Mouse (Mus musculus): Measurements from ENCODE around the gene Tap1.
A peak's percentile ranks its signal among the peaks of the same experiment; 100 is the strongest.

Gene Tap1

DNA sequence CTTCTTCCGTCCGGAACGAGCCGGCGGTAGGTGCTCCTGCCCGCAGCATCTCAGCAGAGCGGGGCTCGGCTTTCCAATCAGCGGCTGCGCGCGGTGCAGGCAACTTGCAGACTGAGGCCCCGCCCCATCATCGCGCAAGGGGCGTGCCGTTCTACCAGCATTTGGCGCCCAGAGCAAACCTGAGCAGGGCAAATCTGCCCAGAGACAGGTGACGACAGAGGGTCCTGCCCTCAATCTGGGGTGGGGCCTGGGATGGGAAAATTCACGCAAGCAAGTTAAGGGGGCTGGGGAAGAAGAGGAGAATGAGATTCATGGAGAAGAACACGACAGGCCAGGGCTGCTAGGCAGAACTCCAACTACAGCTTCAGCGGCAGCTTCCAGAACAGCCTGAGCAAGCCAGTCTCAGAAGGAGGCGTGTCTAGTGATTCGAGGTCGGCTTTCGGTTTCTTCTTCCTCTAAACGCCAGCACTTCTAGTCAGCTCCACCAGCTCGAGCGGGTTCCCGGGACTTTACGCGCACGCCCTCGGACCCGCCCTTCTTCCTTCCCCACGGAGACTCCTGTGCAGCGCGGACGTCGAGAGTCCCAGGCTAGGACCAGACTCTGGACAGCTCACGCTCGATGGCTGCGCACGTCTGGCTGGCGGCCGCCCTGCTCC is at the start of gene Tap1, which contains the start of gene Psmb9:
Gene Tap1 (plus strand): TSS at position 293 of the 656 bp plus-strand sequence.
Gene Psmb9 (minus strand): TSS at position 504 of the 656 bp plus-strand sequence.
- DNase-seq (ENCODE audit: low read depth, low spot score) = peak; percentile 98

DNA sequence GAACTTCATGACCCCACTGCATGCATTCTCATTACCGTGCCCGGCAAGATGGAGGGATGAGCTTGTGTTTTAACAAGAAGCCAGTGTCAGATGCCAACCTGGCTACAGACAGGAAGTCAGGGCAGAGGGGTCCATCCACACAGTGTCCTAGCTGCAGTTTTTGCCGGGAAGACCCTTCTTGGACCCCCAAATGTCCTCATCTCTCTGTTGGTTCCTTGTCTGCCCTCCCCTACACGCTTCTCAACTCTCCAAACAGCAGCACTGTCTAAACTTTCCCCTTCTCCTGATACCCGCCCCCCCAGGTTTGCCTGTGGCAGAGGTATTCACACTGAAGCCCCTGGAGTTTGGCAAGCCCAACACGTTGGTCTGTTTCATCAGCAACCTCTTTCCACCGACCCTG is 49.8 kb upstream of the Tap1 start:
- DNase-seq (ENCODE audit: low read depth, low spot score) = no peak

DNA sequence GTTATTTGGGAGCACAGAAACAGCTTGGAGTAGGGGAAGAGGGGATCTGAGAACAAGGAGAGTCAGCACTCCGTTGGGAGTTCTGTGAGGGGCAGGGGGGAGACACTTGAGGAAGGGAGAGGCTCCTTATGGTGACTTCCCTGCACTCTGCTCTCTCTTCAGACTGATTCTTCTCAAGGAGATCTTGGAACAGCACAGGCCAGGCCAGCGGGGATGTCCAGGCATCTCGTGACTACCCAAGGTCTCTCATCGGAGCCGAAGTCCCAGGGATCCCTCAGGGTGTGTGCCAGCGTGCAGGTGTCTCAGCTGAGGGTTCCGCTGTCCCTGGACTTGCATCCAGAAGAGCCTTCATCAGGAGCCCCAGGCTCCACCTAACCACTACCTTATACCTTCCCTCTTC is 48.7 kb upstream of the Tap1 start:
- no peak for DNase-seq (ENCODE audit: low read depth, low spot score)

DNA sequence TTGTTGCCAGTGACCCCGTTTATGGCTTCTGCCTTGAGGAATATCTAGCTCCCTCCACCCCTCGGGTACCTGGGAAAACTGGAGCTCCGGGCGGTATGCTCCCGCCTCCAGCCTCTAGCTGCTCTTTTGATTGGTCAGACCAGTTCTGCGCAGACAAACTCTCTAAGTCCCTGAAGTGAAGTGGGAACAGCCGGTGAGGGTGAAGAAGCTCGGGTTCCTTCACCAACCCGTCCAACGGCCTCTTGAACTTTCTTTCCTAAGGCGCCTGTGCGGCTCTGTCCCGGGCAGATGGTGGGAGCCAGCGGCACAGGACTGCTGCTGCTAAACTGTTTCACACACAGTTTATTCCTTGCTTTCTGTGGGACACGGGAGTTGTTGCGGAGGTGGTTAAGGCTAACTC is 47.9 kb upstream of the Tap1 start:
- no peak for DNase-seq (ENCODE audit: low read depth, low spot score)

DNA sequence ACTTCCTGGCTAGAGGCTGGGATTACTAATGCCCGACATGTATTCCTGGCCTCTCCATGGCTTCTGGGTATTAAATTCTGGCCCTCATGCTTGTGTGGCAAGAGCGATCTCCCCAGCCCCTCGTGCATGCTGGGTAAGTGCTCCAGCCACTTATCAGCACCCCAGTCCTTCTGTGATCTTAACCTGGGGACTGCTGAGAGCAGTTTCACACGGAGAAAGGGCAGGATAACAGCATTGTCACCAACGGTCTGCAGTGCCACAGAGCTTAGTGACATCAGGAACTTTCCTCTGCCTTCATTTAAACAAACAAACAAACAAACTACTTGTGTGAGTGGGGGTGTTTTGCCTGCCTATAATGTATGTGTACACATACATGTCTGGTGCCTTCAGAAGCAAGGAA is 47.1 kb upstream of the Tap1 start:
- DNase-seq (ENCODE audit: low read depth, low spot score) = no peak

DNA sequence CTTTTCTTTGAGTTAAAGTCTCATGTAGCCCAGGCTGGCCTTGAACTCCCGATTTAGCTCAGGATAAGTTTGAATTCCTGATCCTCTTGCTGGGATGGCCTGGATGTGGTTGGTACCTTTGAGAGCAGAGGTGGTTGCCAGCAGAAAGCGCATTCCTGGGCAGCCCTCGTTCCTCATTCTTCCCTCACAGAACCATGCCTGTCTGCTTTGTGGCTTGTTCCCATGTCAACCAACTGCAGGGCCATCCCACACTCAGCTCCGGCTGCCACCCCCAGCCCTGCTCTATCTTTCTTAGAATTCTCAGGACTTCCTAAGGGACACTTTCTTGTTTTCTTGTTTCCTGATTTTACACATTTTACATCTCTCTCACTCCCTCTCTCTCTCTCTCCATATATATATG is 45.9 kb upstream of the Tap1 start:
- no peak for DNase-seq (ENCODE audit: low read depth, low spot score)

DNA sequence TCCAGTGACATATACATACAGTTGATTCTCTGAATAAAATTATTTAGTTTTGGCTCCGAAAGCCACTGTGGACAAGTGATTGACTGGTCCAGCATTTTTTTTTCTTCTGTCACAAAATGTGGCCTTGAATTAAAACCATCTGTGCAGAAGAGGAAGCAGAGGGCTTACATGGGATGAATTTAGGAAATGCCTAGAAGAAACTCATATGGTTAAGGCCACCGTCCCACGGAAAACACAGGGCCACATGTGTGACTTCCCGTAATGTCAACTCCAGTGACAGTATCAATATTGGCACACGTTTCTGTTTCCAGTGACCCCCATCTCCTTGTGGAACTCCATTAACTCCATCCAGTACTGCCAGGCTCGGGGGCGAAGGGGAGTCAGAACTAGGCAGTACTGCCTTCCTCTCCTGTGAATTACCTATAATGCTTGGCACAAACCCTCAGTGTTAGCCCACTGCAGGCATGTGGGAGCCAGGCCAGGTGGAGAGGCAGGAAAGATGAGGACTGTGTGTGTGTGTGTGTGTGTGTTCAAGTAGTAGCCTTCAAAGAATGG is 44.8 kb upstream of the Tap1 start:
- no peak for DNase-seq (ENCODE audit: low read depth, low spot score)

DNA sequence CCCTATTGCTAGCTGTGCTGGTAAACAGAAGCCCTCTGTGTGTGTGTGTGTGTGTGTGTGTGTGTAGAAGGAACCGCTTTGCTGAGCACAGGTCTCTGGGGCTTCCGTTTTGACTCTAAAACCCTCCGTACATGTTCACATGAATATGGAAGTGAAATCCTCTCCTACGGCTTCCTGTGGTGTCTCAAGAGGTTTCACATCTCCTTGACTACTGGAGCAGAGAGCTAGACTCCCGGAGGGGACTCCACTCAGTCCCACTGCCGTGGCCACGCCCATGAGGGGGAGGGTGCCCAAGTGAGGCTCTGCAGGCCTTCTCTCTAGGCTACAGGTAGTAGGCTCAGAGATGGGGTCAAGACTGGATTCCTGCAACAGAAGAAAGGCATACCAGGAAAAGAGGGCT is 44.3 kb upstream of the Tap1 start, which contains the start of gene H2-DMb2:
Gene H2-DMb2 (plus strand): TSS at position 275 of the 400 bp plus-strand sequence.
- peak; percentile 99 for DNase-seq (ENCODE audit: low read depth, low spot score)

DNA sequence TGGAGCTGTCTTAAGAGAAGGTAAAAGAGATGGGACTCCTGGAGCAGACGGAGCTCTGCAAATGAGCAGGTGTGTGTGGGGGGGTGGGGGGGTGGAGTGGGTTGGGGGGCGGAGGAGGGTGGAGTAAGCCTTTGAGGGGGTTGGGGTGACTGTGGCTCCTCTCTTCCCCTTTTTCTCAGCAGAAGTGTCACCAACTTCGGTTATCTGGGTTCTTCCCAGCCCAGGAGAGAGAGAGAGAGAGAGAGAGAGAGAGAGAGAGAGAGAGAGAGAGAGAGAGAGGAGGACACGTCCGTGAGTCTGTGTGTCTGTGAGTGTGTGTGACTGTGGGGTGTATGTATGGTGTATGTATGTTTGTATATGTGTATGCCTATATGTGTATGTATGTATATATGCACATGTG is 43.9 kb upstream of the Tap1 start:
- no peak for DNase-seq (ENCODE audit: low read depth, low spot score)

DNA sequence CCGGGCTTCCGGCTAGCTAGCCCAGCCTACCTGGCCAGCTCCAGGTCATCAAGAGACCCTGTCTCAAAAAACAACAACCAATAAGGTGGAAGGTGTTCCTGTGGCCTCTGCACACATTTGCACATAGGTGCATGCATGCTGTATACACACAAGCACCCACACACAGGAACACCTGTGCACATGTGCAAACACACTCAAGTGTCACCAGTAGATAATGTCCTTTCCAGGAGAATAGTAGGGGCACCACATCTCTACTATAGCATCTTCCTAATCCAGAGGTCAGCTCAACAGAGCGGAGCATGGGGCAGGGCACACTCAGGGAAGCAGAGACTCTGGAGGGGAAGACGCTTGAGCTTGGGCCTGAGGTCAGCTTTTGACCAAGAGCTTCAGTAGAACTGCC is 43.1 kb upstream of the Tap1 start:
- peak; percentile 58 for DNase-seq (ENCODE audit: low read depth, low spot score)

DNA sequence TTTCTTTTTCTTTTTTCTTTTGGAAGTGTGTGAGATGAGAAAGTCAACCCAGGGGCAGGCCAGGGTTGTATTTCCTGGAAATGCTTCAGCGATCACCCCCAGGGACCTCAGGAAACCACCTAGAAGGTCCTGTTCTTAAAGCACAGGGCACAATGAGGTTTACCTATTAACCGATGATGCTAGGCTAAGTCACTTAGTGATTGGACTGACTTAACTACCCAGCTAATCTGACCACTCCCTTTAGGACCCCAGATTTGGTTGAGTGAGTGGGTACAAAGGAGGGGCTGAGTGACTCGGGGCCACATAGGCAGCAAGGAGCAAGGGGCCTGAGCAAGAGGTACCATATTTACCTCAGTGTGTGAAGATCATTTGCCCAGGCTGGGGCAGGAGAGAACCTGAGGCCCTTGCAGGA is 42.4 kb upstream of the Tap1 start:
- peak; percentile 94 for DNase-seq (ENCODE audit: low read depth, low spot score)

DNA sequence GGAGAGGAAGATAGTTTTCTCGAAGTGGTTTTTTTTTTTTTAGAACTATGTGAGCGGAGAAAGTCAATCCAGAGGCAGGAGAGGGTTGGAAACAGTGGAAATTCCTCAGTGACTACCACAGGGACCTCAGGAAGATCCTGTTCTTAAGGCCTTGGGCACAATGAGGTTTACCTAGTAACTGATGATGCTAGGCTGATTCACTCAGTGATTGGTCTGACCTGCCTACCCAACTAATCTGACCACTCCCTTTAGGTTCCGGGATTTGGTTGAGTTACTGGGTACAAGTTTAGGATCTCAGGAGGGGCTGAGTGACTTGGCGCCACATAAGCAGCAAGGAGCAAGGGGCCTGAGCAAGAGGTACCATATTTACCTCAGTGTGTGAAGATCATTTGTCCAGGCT is 34.4 kb upstream of the Tap1 start, which contains the start of gene H2-DMb1:
Gene H2-DMb1 (plus strand): TSS at position 150 of the 400 bp plus-strand sequence.
- peak; percentile 68 for DNase-seq (ENCODE audit: low read depth, low spot score)

DNA sequence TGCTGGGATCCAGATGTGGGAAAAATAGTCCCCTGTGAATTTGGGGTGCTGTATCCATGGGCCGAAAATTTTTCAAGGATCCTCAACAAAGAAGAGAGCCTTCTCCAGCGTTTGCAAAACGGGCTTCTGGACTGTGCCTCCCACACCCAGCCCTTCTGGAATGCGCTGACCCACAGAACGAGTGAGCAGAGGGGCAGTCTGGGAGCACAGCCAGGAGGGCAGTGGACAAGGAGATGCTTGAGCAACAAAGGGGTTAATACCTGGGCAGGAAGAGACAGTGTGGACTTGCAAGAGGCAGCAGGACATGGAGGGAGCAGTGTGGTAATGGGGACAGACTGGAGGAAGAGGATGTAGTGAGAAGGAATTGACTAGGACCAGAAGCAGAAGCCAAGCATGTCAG is 31.8 kb upstream of the Tap1 start:
- DNase-seq (ENCODE audit: low read depth, low spot score) = no peak

DNA sequence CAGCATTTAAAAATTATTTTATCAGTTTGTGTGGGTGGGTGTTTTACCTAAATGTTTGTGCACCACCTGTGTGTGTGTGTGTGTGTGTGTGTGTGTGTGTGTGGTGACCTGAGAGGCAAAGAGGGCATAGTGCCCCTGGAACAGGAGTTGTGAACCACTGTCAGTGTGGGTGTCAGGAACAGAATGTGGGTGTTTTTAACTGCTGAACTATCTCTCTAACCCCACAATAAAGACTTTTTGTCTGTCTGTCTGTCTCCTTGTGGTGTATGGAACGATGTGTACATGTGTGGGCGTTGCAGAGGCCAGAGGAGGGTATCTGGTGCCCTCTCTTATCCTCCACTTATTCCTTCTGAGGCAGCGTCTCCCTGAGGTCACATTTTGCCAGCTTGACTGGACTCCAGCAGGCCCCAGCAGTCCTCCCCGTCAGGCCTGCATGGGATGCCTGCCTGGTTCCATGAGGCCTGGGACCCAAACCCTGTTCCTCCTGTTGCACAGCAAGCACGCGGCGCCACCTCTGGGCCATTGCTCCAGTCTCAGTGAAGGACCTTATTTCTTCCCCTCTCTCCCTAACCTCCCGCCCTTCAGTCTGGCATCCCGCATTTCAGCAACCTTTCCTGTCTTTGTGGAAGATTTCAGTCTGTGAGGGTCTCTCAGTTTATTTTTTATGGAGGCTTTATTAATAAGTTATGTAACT is 23.0 kb upstream of the Tap1 start:
- DNase-seq (ENCODE audit: low read depth, low spot score) = peak; percentile 74

DNA sequence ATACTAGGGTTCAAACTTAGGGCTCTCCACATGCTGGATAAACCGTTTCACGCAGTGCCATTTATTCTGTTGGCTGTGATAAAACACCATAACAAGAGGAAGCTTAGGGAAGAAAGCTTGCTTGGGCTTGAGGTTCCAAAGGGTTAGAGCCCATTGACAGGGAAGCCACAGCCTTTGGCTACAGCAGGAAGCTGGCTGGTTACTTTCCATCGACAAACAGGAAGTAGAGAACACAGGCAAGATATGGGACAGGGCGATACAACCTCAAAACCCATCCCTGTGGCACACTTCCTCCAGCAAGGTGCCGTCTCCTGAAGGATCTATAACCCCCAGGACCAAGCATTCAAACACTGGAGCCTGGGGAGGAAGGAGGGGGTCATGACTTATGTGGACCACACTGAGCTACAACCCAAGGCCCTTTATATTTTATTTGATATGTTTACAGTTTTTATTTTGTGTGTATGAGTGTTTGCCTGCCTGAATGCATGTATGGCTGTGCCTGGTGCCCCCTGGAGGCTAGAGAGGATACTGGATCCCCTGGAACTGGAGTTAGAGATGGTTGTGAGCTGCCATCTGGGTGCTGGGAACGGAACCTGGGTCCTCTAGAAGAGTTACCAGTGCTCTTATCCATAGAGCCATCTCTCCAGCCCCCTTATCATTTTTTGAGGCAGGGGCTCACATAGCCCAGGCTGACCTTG is 22.2 kb upstream of the Tap1 start:
- peak; percentile 52 for DNase-seq (ENCODE audit: low read depth, low spot score)

DNA sequence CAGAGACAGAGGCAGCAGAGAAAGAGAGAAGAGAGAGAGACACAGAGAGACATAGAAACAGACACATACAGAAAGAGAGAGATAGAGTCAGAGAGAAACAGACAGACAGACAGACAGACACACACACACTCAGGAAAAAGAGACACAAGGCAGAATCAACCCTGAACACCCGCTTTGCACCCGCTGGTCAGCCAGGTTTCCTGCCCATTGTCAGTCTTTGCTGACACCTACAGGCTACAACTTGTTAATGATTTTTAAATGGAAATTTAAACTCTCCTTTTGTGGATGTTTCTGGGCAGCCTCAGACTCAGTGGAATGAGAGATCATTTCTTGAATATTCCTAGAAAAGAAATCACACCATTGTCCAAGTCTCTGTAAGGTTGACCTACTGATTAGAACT is 18.1 kb upstream of the Tap1 start:
- peak; percentile 80 for DNase-seq (ENCODE audit: low read depth, low spot score)

DNA sequence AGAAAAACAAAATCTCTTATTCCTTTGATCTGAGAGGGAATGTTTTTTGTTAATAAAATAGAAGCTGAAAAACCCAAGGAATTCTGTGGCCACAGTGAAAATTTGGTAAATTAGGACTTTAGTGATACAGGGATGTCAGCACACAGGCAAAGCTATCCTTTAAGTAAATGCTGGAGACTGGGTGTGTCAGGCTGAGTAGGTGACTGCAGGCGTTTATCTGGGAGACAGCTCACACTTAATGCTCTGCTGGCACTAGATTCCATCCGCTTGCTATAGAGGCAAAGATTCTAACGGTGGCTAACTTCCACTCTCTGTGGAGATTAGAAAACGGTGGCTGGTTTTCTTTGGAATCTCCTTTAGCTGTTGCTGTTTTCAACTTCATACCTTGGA is 16.9 kb upstream of the Tap1 start:
- DNase-seq (ENCODE audit: low read depth, low spot score) = no peak

DNA sequence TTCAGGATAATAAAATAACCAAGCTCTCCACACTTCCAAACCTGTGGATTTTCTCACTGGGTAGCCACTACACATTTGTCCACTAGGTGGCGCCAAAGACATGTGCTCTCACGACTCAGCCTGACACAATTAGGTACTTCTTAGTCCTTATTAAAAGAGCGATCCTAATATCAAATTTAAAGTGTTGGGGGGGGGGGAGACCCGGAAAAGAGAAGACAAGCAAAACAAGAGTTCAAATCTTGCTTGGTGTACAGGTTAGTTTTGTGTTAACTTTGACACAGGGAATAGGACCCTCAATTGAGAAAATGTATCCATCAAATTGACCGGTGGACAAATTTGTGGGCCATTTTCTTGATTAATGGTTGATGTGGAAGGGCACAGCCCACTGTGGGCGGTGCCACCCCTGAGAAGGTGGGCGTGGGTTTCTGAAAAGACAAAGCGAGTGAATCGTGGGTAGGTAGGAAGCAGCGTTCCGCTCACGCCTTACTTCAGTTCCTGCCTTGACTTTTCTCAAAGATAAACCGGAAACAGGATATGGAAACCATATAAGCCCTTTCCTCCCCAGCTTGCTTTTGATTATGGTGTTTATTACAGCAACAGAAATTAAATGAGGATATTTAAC is 16.4 kb upstream of the Tap1 start:
- DNase-seq (ENCODE audit: low read depth, low spot score) = peak; percentile 97

DNA sequence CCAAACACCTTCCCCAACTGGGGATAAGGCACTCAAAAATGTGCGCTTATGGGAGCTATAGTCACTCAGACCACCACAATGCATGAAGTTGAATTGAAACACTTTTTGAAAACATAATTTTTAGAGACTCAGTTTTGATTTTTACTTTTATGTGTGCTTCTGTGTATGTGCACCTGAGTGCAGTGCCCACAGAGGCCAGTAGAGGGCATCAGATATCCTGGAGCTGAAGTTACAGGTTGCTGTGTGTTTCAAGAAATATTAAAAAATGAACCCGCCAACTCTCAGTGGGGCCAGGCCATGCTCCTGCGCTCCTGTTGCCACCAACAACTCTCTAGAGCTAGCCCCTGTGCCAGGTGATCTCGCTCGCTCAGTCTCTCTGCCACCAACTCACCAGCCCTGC is 14.8 kb upstream of the Tap1 start:
- peak; percentile 65 for DNase-seq (ENCODE audit: low read depth, low spot score)

DNA sequence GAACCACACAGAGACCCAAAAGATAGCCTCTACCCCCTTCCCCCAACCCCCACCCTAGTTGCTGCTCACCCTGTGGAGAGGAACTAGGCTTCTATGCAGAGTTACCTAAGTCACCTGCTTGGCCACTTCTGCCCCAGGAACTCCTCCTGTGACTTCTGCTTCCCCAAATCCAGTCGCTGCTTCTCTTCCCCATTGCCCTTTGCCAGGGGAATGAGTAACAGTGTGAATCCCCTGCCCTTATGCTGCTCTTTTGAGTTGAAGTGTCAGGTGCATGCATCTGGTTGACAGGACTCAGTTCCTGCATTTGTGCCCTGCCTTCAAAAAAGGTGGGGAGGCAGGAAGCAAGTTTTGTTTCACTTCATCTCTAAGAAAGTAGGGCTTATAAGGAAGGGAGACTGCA is 13.3 kb upstream of the Tap1 start:
- peak; percentile 80 for DNase-seq (ENCODE audit: low read depth, low spot score)

DNA sequence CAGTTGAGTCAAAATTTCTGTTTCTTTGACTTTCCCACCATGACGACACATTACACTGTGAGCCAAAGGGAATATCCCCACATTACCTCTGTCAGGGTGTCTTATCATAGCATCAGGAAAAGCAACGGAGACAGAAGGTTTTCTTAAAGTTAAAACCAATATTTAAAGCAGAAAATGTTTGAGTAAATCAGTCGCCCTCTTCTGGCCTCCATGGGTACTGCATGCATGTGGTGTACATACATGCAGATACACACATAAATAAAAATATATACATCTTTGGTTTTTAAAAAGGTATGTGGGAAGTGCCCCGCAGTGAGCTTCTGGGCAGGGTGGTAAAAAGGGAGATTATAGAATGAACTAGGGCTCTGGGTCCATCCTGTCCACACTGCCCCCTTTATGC is 10.2 kb upstream of the Tap1 start:
- no peak for DNase-seq (ENCODE audit: low read depth, low spot score)

DNA sequence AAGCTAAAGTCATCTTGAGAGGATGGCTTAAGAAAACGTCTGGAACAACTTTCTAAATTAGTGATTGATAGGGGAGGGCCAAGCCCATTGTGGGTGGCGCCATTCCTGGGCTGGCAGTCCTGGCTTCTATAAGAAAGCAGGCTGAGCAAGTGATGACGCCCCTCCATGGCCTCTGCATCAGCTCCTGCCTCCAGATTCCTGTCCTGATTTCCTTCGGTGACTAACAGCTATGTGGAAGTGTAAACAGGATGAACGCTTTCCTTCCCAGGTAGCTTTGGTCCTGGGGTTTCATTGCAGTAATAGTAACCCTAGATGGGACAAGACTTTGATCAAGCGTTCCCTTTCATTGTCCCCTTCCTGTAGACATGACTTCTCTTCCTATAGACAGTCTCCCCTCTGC is 8.3 kb upstream of the Tap1 start:
- no peak for DNase-seq (ENCODE audit: low read depth, low spot score)

Measured in A20 (cell line).